Mouse (Mus musculus): ENCODE results near the gene Slc2a6.

Gene Slc2a6

GRCm38 (mm10) chr2:27027618-27028436 lies at the start of gene Slc2a6:
TSS of gene Slc2a6 (minus strand) at chr2:27027998.
- peak; percentile 89 to 94 for DNase-seq

GRCm38 (mm10) chr2:27075485-27075884 lies 47.7 kb upstream of the Slc2a6 start:
- peak; percentile 78 to 83 for DNase-seq

- peak; percentile 43 to 65 for DNase-seq
Observed at GRCm38 (mm10) chr2:27074804-27075203, 47.0 kb upstream of the Slc2a6 start.

GRCm38 (mm10) chr2:27073407-27073806 lies 45.6 kb upstream of the Slc2a6 start:
- no peak for DNase-seq

DNA sequence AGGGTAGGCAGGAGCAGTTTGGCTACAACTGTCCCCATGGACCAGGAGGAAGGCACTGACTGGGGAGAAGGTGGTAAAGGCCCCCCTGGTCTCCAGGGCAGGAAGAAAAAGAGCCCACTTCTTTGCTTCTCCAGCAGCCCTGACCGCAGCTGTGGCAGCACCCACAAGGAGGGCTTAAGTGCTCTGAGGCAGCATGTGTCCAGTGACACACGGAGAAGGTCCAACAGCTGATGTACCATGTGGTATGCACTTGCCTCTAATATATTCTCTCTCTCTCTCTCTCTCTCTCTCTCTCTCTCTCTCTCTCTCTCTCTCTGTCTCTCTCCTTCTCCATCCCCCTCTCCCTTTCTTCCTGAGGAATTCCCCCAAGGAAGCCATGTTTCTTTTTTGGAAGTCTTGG lies 44.2 kb upstream of the Slc2a6 start, which contains the start of gene Mymk:
TSS of gene Mymk (minus strand) at position 202 of the 400 bp plus-strand sequence.
- no peak for DNase-seq

DNA sequence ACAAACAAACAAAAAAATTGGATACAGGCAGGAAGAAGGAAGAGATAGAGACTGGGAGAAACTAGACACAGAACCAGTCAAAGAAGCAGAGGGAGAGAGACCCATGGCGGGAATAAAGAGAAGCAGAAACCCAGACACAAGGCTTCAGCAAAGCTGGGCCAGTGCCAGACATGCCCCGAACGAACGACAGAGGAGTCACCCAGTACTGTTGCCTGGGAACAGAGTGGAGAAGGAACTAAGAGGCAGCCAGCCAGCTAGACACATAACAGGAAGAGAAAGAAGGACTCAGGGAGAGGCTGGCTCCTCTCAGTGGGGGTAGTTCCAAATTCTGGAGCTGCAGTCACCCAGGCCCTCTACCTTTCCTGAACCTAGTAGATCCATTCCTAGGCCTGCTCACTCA lies 43.3 kb upstream of the Slc2a6 start:
- peak; percentile 84 to 87 for DNase-seq

DNA sequence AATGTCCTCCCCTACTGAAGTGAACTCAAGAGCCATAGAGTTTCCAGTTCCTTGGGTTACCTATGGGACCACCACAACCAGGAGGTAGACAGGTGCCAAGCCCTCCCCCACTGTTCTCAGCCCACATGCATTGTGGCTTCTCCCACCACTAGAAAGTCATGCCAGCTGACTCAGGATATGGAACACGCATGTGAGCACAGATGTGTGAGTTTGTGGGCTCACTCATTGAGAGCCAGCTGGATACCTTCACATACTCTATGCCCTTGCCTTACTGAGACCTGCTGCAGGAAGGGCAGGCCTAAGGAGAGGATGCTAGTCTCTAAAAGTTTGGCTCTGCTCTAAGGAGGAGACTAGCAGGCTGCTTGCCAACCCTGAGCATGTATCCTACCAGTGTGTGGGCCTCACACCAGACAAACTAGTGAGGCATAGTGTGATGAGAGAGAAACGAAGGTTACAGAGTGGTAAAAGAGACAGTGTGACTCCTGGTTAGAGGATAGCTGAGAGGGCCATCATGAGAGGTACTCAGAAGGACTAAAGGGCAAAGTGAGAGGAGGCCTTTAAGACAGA lies 42.5 kb upstream of the Slc2a6 start:
- DNase-seq: no peak

DNA sequence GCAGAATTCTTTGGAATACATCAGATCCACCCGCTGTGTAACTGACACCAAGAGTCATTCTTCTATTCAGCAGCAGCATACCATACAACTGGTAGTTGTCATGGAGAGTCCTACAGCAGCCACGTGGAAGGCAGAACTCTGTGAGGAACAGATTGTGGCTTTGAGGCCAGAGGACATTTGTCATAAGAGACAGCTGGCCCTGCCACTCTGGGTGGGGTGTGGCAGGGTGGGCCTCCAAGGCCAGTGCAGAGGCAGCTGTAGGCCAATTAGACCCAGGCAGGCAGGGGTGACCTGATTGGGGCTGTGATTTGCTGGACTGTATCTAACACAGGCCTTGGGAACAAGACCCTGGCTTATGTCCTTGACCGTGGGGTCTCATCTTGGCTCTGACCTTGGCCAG lies 41.8 kb upstream of the Slc2a6 start:
- DNase-seq: no peak

DNA sequence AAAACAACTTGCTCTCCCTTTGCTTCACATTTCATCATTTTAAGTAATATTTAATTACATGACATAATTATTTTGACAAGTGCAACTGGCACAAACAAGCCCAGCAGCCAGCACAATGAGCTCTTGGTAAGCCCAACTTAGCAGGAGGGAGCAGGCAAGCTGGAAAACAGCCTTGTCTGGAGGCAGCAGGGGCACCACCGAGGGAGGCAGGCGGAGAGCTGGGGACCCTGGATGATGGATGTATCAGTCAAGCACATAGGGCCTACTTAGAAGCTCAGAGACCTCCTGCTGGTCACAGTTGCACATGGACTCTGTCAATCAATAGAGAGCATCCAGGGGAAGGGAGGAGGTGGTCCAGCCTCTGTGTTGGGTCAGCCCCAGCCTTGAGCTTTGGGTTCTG lies 40.2 kb upstream of the Slc2a6 start:
- no peak for DNase-seq

DNA sequence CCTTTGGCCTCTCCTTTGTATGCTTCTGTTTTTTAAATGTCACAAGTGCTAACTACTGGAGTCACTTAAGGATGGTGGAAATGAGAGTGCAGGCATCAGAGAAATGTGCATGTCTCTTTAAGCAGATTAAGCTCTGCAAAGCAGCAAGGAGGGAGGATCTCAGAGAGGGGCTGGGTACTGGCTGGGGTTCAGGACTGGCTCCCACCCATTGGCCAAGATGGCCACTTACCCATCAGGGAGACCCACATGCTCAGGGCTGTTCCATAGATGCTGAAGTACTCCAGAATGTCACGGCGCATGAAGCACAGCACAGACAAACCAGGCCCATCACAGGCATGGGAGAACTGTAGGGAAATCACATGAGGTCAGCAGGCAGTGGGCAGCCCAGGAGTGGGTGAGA lies 39.3 kb upstream of the Slc2a6 start:
- no peak for DNase-seq

- DNase-seq: no peak
Observed at GRCm38 (mm10) chr2:27059187-27059586, 31.4 kb upstream of the Slc2a6 start.

- DNase-seq: no peak
Observed at GRCm38 (mm10) chr2:27058751-27059150, 31.0 kb upstream of the Slc2a6 start.

GRCm38 (mm10) chr2:27058251-27058650 lies 30.5 kb upstream of the Slc2a6 start:
- DNase-seq: no peak

- DNase-seq: no peak
Observed at GRCm38 (mm10) chr2:27049408-27049807, 21.6 kb upstream of the Slc2a6 start.

DNA sequence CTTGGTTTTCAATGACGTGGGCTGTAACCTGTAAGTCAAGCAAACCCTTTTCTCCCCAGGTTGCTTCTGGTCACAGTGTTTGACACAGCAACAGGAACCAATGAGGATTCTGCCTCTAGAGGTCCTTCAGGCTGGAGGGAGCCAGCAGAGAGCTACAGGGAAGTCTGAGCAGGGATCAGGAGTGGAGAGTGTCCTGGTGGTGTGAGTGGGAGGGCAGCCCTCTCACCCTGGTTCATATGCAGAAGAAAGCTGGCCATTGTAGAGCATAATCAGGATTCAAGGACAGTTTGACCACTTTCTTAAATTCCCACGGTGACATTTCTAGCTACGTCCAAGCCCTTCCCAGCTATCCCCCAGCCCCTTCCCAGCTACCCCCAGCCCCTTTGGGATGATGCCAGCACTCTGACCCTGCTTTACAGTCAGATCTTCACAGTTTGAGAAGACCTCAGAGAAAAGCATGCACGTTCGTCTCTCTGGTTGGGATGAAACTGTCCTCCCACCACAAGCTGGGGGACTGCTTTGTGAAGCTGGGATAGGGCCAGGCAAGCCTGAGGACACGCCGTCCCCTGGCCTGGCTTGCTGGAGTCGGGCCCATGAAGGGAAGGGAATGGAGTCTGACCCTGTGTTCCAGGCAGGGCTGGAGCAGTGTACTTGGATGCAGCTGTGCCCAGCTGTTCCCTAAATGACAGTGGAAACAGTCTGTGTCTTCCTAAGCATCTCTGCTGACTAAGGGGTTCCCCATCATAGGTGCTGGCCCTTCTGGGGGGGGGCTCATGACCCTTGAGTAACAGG lies 18.4 kb upstream of the Slc2a6 start:
- DNase-seq: peak; percentile 76 to 82

DNA sequence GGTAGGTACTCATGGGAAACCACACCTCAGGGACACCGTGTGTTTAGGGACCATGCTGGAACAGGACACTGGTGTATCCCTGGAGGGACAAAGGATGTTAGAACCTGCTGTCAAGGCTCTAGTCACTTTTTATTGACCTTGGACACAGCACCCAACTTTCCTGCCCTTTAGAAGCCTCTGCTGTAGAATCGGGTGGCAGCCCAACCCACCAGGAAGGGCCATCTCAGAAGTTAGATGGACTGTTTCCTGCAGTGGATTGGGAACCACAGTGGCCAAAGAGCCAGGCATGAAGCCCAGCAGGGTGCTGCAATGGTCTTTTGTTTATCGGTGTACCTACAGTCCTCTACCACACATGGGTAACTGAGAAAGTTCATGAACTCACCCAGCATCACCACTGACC lies 16.8 kb upstream of the Slc2a6 start:
- no peak for DNase-seq

DNA sequence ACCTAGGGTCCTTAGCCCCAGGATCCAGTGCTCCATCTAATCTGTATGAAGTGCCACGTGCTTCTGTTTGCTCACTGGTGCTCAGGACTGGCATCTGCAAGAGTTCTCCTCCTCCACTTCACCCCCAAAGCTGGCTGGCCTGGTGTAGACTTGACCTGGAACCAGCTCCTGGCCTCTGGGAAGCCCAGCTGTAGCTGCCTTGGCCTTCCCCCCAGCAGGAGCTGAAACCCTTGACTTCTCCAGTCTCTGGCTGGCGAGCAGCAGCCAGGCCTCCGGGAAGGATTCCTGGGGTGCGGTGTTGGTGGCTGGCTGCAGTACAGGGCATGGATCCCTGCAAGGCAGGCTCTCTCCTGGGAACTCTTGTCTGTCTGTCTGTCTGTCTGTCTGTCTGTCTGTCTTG lies 16.4 kb upstream of the Slc2a6 start:
- DNase-seq: no peak

GRCm38 (mm10) chr2:27043461-27043860 lies 15.7 kb upstream of the Slc2a6 start:
- peak; percentile 93 to 94 for DNase-seq

DNA sequence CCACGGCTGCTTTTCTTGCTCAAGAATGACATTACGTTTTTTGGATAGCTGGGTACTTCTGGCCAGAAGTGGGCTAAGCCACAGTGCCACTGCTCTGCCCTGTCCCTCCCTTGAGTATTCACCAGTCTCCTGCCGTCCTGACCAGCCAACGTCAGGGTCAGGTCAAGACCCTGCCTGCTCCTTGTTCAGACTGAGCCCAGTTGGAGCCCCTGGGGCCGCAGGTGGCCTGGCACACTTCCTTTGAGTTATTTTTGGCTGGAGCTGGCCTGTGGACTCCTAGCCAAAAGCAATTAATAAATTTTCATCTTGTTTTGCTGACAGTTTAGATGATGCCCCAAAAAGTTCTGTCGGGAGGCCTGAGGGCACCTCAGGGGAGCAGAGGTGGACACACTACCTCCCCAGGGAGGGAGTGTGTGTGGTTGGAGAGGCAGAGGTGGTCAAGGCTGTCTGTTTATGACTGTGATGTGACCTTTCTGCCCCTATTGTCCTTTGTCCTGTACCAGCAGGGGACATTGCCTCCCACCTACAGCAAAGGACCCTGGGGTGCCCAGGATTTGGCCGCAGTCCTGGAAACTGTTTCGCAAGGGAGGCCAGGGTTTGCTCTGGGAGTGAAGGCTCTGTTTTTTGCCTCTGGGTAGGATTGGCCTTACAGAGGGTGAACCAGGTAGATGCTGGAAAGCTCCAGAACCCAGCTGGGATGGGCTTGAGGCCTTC lies 14.5 kb upstream of the Slc2a6 start:
- no peak for DNase-seq

GRCm38 (mm10) chr2:27039286-27039685 lies 11.5 kb upstream of the Slc2a6 start:
- peak; percentile 69 to 79 for DNase-seq

- peak; percentile 82 to 88 for DNase-seq
Observed at GRCm38 (mm10) chr2:27038596-27038995, 10.8 kb upstream of the Slc2a6 start.

DNA sequence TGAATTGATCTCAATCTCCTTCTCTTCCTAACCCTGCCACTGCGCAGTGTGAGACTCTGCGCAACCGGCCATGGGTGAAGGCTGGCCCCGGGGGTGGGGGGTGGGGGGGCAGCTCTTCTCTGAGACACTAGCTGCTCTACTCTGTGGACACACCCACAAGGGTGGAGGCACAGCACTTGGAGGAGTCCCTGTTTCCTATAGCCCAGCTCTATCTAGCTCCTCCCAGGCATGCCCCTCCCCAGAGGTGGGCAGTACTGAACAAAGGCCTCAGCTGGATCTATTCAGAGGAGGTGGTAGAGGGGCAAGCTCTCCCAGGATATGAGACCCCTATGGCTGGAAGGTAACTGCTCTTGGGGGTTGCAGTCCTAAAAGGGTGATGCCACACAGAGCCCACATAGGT lies 9.2 kb upstream of the Slc2a6 start:
- no peak for DNase-seq

DNA sequence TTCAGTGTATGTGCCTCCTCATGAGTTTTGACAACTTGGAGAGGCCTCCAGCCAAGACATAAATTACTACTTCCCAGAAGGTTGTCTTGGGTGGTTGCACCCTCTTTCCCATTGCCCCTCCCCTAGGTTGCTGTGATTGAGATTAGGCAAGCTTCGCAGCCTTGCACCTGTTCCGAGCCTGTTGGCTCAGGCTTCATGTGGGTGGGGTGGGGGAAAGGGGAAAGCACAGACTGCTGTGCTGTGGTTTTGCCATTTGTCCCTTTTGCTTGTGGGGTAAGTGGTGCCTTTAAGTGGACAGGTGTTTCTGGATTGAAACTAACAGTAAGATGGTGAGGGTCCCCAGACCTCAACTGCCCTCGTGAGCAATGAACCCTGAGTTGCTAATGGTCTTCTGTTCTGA lies 8.2 kb upstream of the Slc2a6 start:
- DNase-seq: no peak

Data from kidney, postnatal 4 days (tissue).